Mouse (Mus musculus) neural tube, embryonic 14.5 days (tissue): ENCODE results near the gene Ankrd55. TPM values are rescaled to one million over a fixed set of nuclear protein-coding genes. Genes with fewer than 3 reads are reported as not detected.

Source experiments
- ATAC-seq: fragments of 200-750 bp; cut with Nextera tagmentation; 2 replicates; pipeline ENCODE4 v1.8.0; 2017; ENCODE audit warnings: low read depth, mild to moderate bottlenecking, moderate TSS enrichment, moderate library complexity
- H3K27ac ChIP-seq: fragments of 300-500 bp; sonication (generic); 2 replicates; pipeline ENCODE4 v1.5.1; 2014; ENCODE audit warnings: low read depth, mild to moderate bottlenecking, control low read depth, low read length, moderate library complexity, mixed read lengths
- H3K27me3 ChIP-seq: fragments of 300-500 bp; sonication (generic); 2 replicates; pipeline ENCODE4 v1.6.1; 2014; ENCODE audit warnings: low read length; ENCODE audit not compliant: control insufficient read depth, insufficient read depth
- H3K36me3 ChIP-seq: fragments of 300-500 bp; sonication (generic); 2 replicates; pipeline ENCODE4 v1.6.1; 2014; ENCODE audit warnings: low read length, mixed read lengths; ENCODE audit not compliant: control insufficient read depth, insufficient read depth
- H3K4me1 ChIP-seq: fragments of 300-500 bp; sonication (generic); 2 replicates; pipeline ENCODE4 v1.6.1; 2014; ENCODE audit warnings: low read length; ENCODE audit not compliant: control insufficient read depth, insufficient read depth
- H3K4me2 ChIP-seq: fragments of 300-500 bp; sonication (generic); 2 replicates; pipeline ENCODE4 v1.6.1; 2014; ENCODE audit warnings: mild to moderate bottlenecking, low read depth, low read length, control low read depth
- H3K4me3 ChIP-seq: fragments of 300-500 bp; sonication (generic); 2 replicates; pipeline ENCODE4 v1.5.1; 2014; ENCODE audit warnings: low read depth, low read length, control low read depth, mixed read lengths
- H3K9ac ChIP-seq: fragments of 300-500 bp; sonication (generic); replicated peaks from 2 replicates; pipeline ENCODE4 v1.6.1; 2014; ENCODE audit warnings: low read depth, mild to moderate bottlenecking, control low read depth, low read length, mixed read lengths
- H3K9me3 ChIP-seq: fragments of 300-500 bp; sonication (generic); 2 replicates; pipeline ENCODE4 v1.6.1; 2016; ENCODE audit warnings: low read length; ENCODE audit not compliant: control insufficient read depth
- WGBS: fragments of 180-500 bp; shearing (Covaris S2); extraction: QIAGEN DNeasy Blood & Tissue Kit; methylation state at CpG from one replicate; pipeline ENCODE4 v1.1.7; 2014; 5-methylcytosine and 5-hydroxymethylcytosine counted together
- polyA plus RNA-seq: library from polyadenylated mRNA; unstranded; fragments of >200 nt; fragmentation: Nextera tagmentation; extraction: Ambion mirVana; gene quantifications from 2 replicates; pipeline ENCODE4 v1.2.1, GENCODE M21; 2014

Ankrd55 gene
- polyA plus RNA-seq, result 8.8 and 15.1 TPM in 2 replicates

GRCm38 (mm10) chr13:112288225-112289178, at the start of gene Ankrd55:
Ankrd55 (plus strand) TSS chr13:112288451.
- Histone ChIP-seq H3K9ac (peak within 1 kb of the TSS; percentile 46), H3K9me3 (no peaks in the 10 kb centered on the region), H3K4me1 (peaks cover 7% of the 10 kb centered on the region; the same call in 1 of the 2 replicates), H3K27ac (peak within 1 kb of the TSS; percentile 87), H3K4me3 (peak within 1 kb of the TSS; percentile 31), H3K27me3 (no peaks in the 10 kb centered on the region), H3K36me3 (no peaks in the 10 kb centered on the region), H3K4me2 (peak within 1 kb of the TSS; percentile 57)
- WGBS, result 22% methylated on average over 22 of the region's 22 CpGs
- peak; percentile 97 for ATAC-seq

GRCm38 (mm10) chr13:112239239-112239638, 49.0 kb upstream of the Ankrd55 start:
- no peak overlapping the region for H3K9ac ChIP-seq
- H3K4me2 ChIP-seq, result no peak overlapping the region
- ATAC-seq, result no peak
- 95% methylated on average over 2 of the region's 2 CpGs for WGBS
- H3K9me3 ChIP-seq, result no peaks in the 10 kb centered on the region; the same call in 1 of the 2 replicates
- H3K27ac ChIP-seq, result no peak overlapping the region
- H3K4me3 ChIP-seq, result no peak overlapping the region
- 0 out of 2 replicates have a peak, but pooled peaks cover 3% of the 10 kb centered on the region for H3K27me3 ChIP-seq
- no peaks in the 10 kb centered on the region for H3K36me3 ChIP-seq
- 0 out of 2 replicates have a peak, but pooled peaks cover 3% of the 10 kb centered on the region for H3K4me1 ChIP-seq

- 7% methylated on average over 8 of the region's 8 CpGs for WGBS
- Histone ChIP-seq H3K4me3 (no peak overlapping the region), H3K9ac (no peak overlapping the region), H3K9me3 (no peaks in the 10 kb centered on the region), H3K27me3 (0 out of 2 replicates have a peak, but pooled peaks cover 3% of the 10 kb centered on the region), H3K4me1 (0 out of 2 replicates have a peak, but pooled peaks cover 3% of the 10 kb centered on the region), H3K4me2 (no peak overlapping the region), H3K36me3 (no peaks in the 10 kb centered on the region), H3K27ac (no peak overlapping the region)
- ATAC-seq, result no peak; the same call in 1 of the 2 replicates
Observed at GRCm38 (mm10) chr13:112241431-112241830, 46.8 kb upstream of the Ankrd55 start.

DNA sequence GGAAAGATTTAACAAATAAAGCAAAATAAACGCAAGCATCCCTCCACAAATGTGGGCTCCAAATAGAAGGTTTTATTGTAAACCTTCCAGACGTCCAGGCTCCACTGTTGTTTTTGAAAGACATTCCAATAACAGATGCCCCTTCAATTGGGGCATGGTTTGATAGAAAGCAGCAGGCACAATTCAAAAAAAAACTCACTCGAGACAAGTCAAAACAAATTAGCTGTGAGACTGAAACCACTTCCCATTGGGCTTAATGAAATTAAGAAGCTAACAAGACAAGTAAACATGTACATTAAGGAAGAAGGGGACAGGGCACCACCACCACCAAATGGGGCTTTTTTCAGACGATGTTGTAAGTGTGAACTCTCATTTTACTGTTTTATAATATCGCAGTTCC, 43.1 kb upstream of the Ankrd55 start:
- 78% methylated on average over 5 of the region's 5 CpGs for WGBS
- Histone ChIP-seq H3K9ac (no peak overlapping the region), H3K4me2 (no peak overlapping the region), H3K36me3 (no peaks in the 10 kb centered on the region), H3K9me3 (no peaks in the 10 kb centered on the region; the same call in none of the 2 replicates), H3K27me3 (no peaks in the 10 kb centered on the region), H3K4me1 (0 out of 2 replicates have a peak, but pooled peaks cover 3% of the 10 kb centered on the region), H3K4me3 (no peak overlapping the region), H3K27ac (no peak overlapping the region)
- ATAC-seq, result no peak

- no peaks in the 10 kb centered on the region for H3K4me1 ChIP-seq
- H3K9ac ChIP-seq, result no peak overlapping the region
- H3K4me2 ChIP-seq, result no peak overlapping the region
- H3K27ac ChIP-seq, result no peak overlapping the region
- ATAC-seq, result no peak
- H3K27me3 ChIP-seq, result no peaks in the 10 kb centered on the region
- 80% methylated on average over 2 of the region's 2 CpGs for WGBS
- H3K36me3 ChIP-seq, result no peaks in the 10 kb centered on the region
- no peak overlapping the region for H3K4me3 ChIP-seq
- no peaks in the 10 kb centered on the region; the same call in none of the 2 replicates for H3K9me3 ChIP-seq
Observed at GRCm38 (mm10) chr13:112251433-112251832, 36.8 kb upstream of the Ankrd55 start.

GRCm38 (mm10) chr13:112252012-112252411, 36.2 kb upstream of the Ankrd55 start:
- no peaks in the 10 kb centered on the region for H3K4me1 ChIP-seq
- H3K36me3 ChIP-seq, result no peaks in the 10 kb centered on the region
- ATAC-seq, result no peak
- no peaks in the 10 kb centered on the region; the same call in none of the 2 replicates for H3K9me3 ChIP-seq
- no peak overlapping the region for H3K4me3 ChIP-seq
- H3K9ac ChIP-seq, result no peak overlapping the region
- H3K27ac ChIP-seq, result no peak overlapping the region
- H3K27me3 ChIP-seq, result no peaks in the 10 kb centered on the region
- WGBS, result 93% methylated on average over 3 of the region's 3 CpGs
- H3K4me2 ChIP-seq, result no peak overlapping the region

GRCm38 (mm10) chr13:112252991-112253620, 35.1 kb upstream of the Ankrd55 start:
- no peak overlapping the region for H3K4me3 ChIP-seq
- H3K36me3 ChIP-seq, result no peaks in the 10 kb centered on the region
- no peak overlapping the region for H3K4me2 ChIP-seq
- no peaks in the 10 kb centered on the region for H3K27me3 ChIP-seq
- ATAC-seq, result peak; percentile 38; the same call in 1 of the 2 replicates
- H3K9ac ChIP-seq, result no peak overlapping the region
- no peaks in the 10 kb centered on the region for H3K4me1 ChIP-seq
- no peaks in the 10 kb centered on the region; the same call in none of the 2 replicates for H3K9me3 ChIP-seq
- H3K27ac ChIP-seq, result no peak overlapping the region
- WGBS, result 20% methylated on average over 13 of the region's 13 CpGs

DNA sequence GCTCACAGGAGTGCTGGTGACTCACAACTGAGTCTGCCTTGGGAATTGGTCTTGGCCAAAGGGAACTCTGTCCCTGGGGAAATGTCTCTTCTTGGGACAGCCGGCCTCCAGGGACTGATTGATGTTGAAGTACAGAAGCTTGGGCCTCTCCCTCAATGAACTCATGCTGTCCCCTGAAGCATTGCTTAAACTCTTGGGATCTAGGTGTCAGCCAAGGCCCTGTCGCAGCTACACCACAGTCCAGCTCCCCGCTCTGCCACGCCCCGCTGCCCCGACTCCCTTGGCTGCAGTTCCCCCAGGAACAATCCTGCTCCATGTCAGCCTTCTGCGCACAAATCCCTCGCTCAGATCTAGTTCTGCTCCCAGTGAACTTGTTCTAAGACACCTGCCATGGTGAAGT, 34.1 kb upstream of the Ankrd55 start:
- Histone ChIP-seq H3K9me3 (no peaks in the 10 kb centered on the region; the same call in 1 of the 2 replicates), H3K4me1 (no peaks in the 10 kb centered on the region), H3K4me3 (no peak overlapping the region), H3K4me2 (no peak overlapping the region), H3K36me3 (no peaks in the 10 kb centered on the region), H3K9ac (no peak overlapping the region), H3K27me3 (no peaks in the 10 kb centered on the region), H3K27ac (no peak overlapping the region)
- 83% methylated on average over 8 of the region's 8 CpGs for WGBS
- ATAC-seq, result no peak
